Mouse (Mus musculus): ENCODE results near the gene Ccdc86. TPM values are rescaled to one million over a fixed set of nuclear protein-coding genes. Genes with fewer than 3 reads are reported as not detected.

The Ccdc86 gene
- polyA plus RNA-seq (2015; fragmentation: Nextera tagmentation; extraction: Ambion mirVana), result 14.6 and 15.3 TPM in 2 replicates

GRCm38 (mm10) chr19:10949112-10949511 lies at the start of gene Ccdc86:
Gene Ccdc86, minus strand, starts transcription at chr19:10949266.
- Histone ChIP-seq H3K36me3 (peaks cover 22% of the 10 kb centered on the region), H3K4me2 (peak within 1 kb of the TSS; percentile 100), H3K4me1 (replicated peaks) (peaks cover 41% of the 10 kb centered on the region), H3K27me3 (no peaks in the 10 kb centered on the region), H3K4me3 (peak within 1 kb of the TSS; percentile 74), H3K27ac (replicated peaks) (peak within 1 kb of the TSS; percentile 15; the same call in 1 of the 2 replicates), H3K9ac (peak within 1 kb of the TSS; percentile 88), H3K9me3 (no peaks in the 10 kb centered on the region)
- ATAC-seq (ENCODE audit: low read depth), result peak; percentile 98
- WGBS, result under 1% methylated on average over 30 of the region's 30 CpGs

- H3K27ac ChIP-seq (replicated peaks), result no peak within 1 kb of the TSS
- H3K4me2 ChIP-seq, result no peak within 1 kb of the TSS
- H3K9me3 ChIP-seq, result no peaks in the 10 kb centered on the region
- H3K27me3 ChIP-seq, result no peaks in the 10 kb centered on the region
- no peak within 1 kb of the TSS for H3K4me3 ChIP-seq
- no peak within 1 kb of the TSS for H3K9ac ChIP-seq
- H3K36me3 ChIP-seq, result no peaks in the 10 kb centered on the region
- no peak for ATAC-seq (ENCODE audit: low read depth)
- no peaks in the 10 kb centered on the region for H3K4me1 ChIP-seq (replicated peaks)
- 90% methylated on average over 7 of the region's 7 CpGs for WGBS
Measured at GRCm38 (mm10) chr19:10993150-10993549, 44.1 kb upstream of the Ccdc86 start, which contains the start of gene Ms4a15. Gene Ms4a15, minus strand, starts transcription at chr19:10993250.

GRCm38 (mm10) chr19:10991911-10992310 lies 42.8 kb upstream of the Ccdc86 start:
- ATAC-seq (ENCODE audit: low read depth), result no peak
- no peak overlapping the region for H3K4me3 ChIP-seq
- no peaks in the 10 kb centered on the region for H3K4me1 ChIP-seq (replicated peaks)
- no peak overlapping the region for H3K9ac ChIP-seq
- no peaks in the 10 kb centered on the region for H3K36me3 ChIP-seq
- no peaks in the 10 kb centered on the region for H3K27me3 ChIP-seq
- H3K9me3 ChIP-seq, result no peaks in the 10 kb centered on the region
- H3K27ac ChIP-seq (replicated peaks), result no peak overlapping the region
- H3K4me2 ChIP-seq, result no peak overlapping the region

- Histone ChIP-seq H3K9ac (no peak overlapping the region), H3K4me3 (no peak overlapping the region), H3K27ac (replicated peaks) (no peak overlapping the region), H3K27me3 (no peaks in the 10 kb centered on the region), H3K9me3 (no peaks in the 10 kb centered on the region), H3K4me1 (replicated peaks) (no peaks in the 10 kb centered on the region), H3K4me2 (no peak overlapping the region), H3K36me3 (no peaks in the 10 kb centered on the region)
- no peak for ATAC-seq (ENCODE audit: low read depth)
- WGBS, result 61% methylated on average over 1 of the region's 1 CpGs
Measured at GRCm38 (mm10) chr19:10990751-10991150, 41.7 kb upstream of the Ccdc86 start.

- Histone ChIP-seq H3K27me3 (no peaks in the 10 kb centered on the region), H3K9ac (no peak overlapping the region), H3K27ac (replicated peaks) (no peak overlapping the region), H3K9me3 (no peaks in the 10 kb centered on the region), H3K4me2 (no peak overlapping the region), H3K4me3 (no peak overlapping the region), H3K36me3 (no peaks in the 10 kb centered on the region), H3K4me1 (replicated peaks) (no peaks in the 10 kb centered on the region)
- ATAC-seq (ENCODE audit: low read depth), result no peak
- WGBS, result 94% methylated on average over 1 of the region's 1 CpGs
Measured at GRCm38 (mm10) chr19:10988563-10988962, 39.5 kb upstream of the Ccdc86 start.

- no peak overlapping the region for H3K4me2 ChIP-seq
- no peaks in the 10 kb centered on the region for H3K9me3 ChIP-seq
- WGBS, result 93% methylated on average over 4 of the region's 4 CpGs
- no peak overlapping the region for H3K27ac ChIP-seq (replicated peaks)
- H3K4me3 ChIP-seq, result no peak overlapping the region
- ATAC-seq (ENCODE audit: low read depth), result no peak
- H3K36me3 ChIP-seq, result no peaks in the 10 kb centered on the region
- no peaks in the 10 kb centered on the region for H3K27me3 ChIP-seq
- no peak overlapping the region for H3K9ac ChIP-seq
- no peaks in the 10 kb centered on the region for H3K4me1 ChIP-seq (replicated peaks)
Measured at GRCm38 (mm10) chr19:10985889-10986288, 36.8 kb upstream of the Ccdc86 start.

- Histone ChIP-seq H3K27ac (replicated peaks) (no peak overlapping the region), H3K4me1 (replicated peaks) (peaks cover 4% of the 10 kb centered on the region; the same call in 1 of the 2 replicates), H3K9me3 (no peaks in the 10 kb centered on the region), H3K4me3 (no peak overlapping the region), H3K36me3 (no peaks in the 10 kb centered on the region), H3K9ac (no peak overlapping the region), H3K4me2 (no peak overlapping the region), H3K27me3 (no peaks in the 10 kb centered on the region)
- 75% methylated on average over 13 of the region's 13 CpGs for WGBS
- no peak for ATAC-seq (ENCODE audit: low read depth)
Measured at GRCm38 (mm10) chr19:10984551-10984950, 35.5 kb upstream of the Ccdc86 start.

- no peaks in the 10 kb centered on the region for H3K36me3 ChIP-seq
- WGBS, result 27% methylated on average over 14 of the region's 14 CpGs
- H3K27ac ChIP-seq (replicated peaks), result no peak overlapping the region
- no peak overlapping the region for H3K9ac ChIP-seq
- H3K27me3 ChIP-seq, result no peaks in the 10 kb centered on the region
- H3K4me2 ChIP-seq, result 0 out of 2 replicates have a peak overlapping the region, but pooled peaks have one; percentile 28
- no peaks in the 10 kb centered on the region for H3K9me3 ChIP-seq
- H3K4me3 ChIP-seq, result no peak overlapping the region
- peaks cover 6% of the 10 kb centered on the region; the same call in 1 of the 2 replicates for H3K4me1 ChIP-seq (replicated peaks)
- ATAC-seq (ENCODE audit: low read depth), result no peak
Measured at GRCm38 (mm10) chr19:10983146-10983545, 34.1 kb upstream of the Ccdc86 start.

- Histone ChIP-seq H3K9me3 (no peaks in the 10 kb centered on the region), H3K36me3 (no peaks in the 10 kb centered on the region), H3K4me3 (no peak overlapping the region), H3K4me2 (no peak overlapping the region), H3K9ac (no peak overlapping the region), H3K27me3 (no peaks in the 10 kb centered on the region), H3K27ac (replicated peaks) (no peak overlapping the region), H3K4me1 (replicated peaks) (peaks cover 6% of the 10 kb centered on the region; the same call in 1 of the 2 replicates)
- 0 out of 2 replicates have a peak, but pooled peaks have one; percentile 32 for ATAC-seq (ENCODE audit: low read depth)
- WGBS, result 84% methylated on average over 5 of the region's 5 CpGs
Measured at GRCm38 (mm10) chr19:10980210-10980609, 31.1 kb upstream of the Ccdc86 start.

GRCm38 (mm10) chr19:10979184-10980168 lies 30.4 kb upstream of the Ccdc86 start:
- H3K36me3 ChIP-seq, result no peaks in the 10 kb centered on the region

GRCm38 (mm10) chr19:10976318-10976717 lies 27.3 kb upstream of the Ccdc86 start:
- H3K4me1 ChIP-seq (replicated peaks), result peaks cover 6% of the 10 kb centered on the region; the same call in 1 of the 2 replicates
- no peak overlapping the region for H3K9ac ChIP-seq
- no peak overlapping the region for H3K4me2 ChIP-seq
- no peaks in the 10 kb centered on the region for H3K27me3 ChIP-seq
- no peak overlapping the region for H3K4me3 ChIP-seq
- H3K9me3 ChIP-seq, result no peaks in the 10 kb centered on the region
- no peaks in the 10 kb centered on the region for H3K36me3 ChIP-seq
- 66% methylated on average over 4 of the region's 4 CpGs for WGBS
- no peak overlapping the region for H3K27ac ChIP-seq (replicated peaks)
- no peak for ATAC-seq (ENCODE audit: low read depth)

More at GRCm38 (mm10) chr19:10979184-10980168, 30.4 kb upstream of the Ccdc86 start:
- H3K4me2 ChIP-seq, result peak overlapping the region; percentile 25
- H3K4me1 ChIP-seq (replicated peaks), result peaks cover 6% of the 10 kb centered on the region; the same call in 1 of the 2 replicates
- H3K9ac ChIP-seq, result no peak overlapping the region
- H3K27me3 ChIP-seq, result no peaks in the 10 kb centered on the region
- no peaks in the 10 kb centered on the region for H3K9me3 ChIP-seq
- H3K4me3 ChIP-seq, result no peak overlapping the region
- 13% methylated on average over 18 of the region's 18 CpGs for WGBS
- ATAC-seq (ENCODE audit: low read depth), result peak; percentile 57
- H3K27ac ChIP-seq (replicated peaks), result no peak overlapping the region

GRCm38 (mm10) chr19:10975187-10975586 lies 26.1 kb upstream of the Ccdc86 start:
- ATAC-seq (ENCODE audit: low read depth), result no peak
- no peak overlapping the region for H3K9ac ChIP-seq
- no peak overlapping the region for H3K4me3 ChIP-seq
- no peak overlapping the region for H3K27ac ChIP-seq (replicated peaks)
- no peaks in the 10 kb centered on the region for H3K36me3 ChIP-seq
- peaks cover 6% of the 10 kb centered on the region; the same call in 1 of the 2 replicates for H3K4me1 ChIP-seq (replicated peaks)
- H3K4me2 ChIP-seq, result no peak overlapping the region
- WGBS, result 82% methylated on average over 2 of the region's 2 CpGs
- H3K27me3 ChIP-seq, result no peaks in the 10 kb centered on the region
- H3K9me3 ChIP-seq, result 0 out of 2 replicates have a peak, but pooled peaks cover 3% of the 10 kb centered on the region
